Mouse (Mus musculus) R1 (cell line): ENCODE data around the gene Lrrc43.

Experiments
- DNase-seq: peaks from one replicate; pipeline ENCODE4 v3.0.0-alpha.2; 2018; ENCODE audit warnings: low read depth, low spot score

Gene Lrrc43

GRCm38 (mm10) chr5:123520666-123521065, 31.6 kb downstream of the Lrrc43 start:
- no peak for DNase-seq

- no peak for DNase-seq
These were observed 32.5 kb downstream of the Lrrc43 start for GRCm38 (mm10) chr5:123521621-123522020.

DNA sequence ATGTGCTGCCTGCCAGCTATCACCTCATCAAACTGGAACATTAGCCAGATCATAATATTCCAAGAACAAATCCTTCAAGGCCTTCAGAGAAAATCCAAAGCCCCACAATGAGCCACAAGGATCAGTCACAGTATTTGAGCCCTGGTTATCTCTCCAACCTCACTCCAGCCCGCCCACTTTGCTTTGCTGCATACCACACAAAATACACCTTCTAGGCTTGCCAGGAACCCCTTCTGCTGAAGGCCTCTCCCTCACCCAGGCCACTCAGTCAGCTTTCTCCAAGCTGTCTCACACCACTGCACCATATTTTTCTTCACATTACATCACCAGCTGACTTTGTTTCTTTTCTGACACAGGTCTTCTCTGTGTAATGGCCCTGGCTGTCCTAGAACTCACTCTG, 33.1 kb downstream of the Lrrc43 start:
- no peak for DNase-seq

DNA sequence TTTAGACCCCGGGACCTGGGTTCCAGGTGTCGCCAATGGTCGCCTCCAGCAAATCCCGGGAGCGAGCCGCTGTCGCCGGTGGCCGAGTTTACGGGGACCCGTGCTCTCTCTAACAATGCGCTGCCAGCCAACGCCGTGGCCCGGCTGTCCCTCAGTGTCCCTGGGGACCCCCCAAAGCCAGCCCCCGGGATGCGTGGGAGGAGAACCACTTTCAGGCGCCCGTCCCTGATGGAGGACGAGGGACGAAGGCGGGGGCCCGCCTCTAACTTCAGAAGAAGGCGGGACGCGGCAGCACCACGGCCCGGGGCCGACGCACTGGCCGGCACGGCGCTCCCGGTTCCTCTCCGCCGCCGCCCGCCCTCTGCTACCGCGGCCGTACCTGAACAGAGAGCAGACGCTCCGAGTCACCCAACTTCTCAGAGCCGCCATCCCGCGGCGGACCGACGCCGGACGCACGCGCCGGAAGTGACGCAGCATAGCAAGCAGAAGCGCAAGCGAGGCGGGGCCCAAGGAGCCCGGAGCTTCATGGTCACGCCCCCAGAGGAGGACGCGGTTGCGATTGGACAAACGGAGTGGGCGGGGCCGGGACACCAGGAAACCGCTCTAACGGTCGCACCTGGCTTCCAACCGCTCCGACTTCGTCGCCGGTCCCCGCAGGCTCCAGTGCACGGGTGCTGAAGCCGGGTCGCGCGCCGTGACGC, 34.7 kb downstream of the Lrrc43 start, which contains the start of gene Diablo:
TSS of gene Diablo (minus strand) at position 485 of the 701 bp plus-strand sequence.
- DNase-seq, result peak; percentile 99

DNA sequence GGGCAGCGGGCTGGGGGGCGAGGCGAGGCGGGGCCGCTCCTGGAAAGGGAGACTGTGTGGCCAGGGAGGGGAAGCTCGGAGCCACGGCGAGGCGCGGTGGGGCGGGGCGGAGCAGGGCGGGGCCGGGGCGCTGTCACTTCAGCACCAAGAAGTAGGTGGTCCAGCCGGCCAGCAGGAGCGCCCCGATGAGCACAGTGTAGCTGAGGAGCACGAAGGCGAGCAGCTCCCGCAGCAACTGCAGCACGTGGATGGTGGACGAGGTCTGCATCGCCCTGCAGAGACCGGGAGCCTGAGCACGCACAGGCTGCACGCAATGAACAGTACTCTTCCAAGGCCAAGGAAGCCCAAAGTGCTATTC, 35.3 kb downstream of the Lrrc43 start:
- no peak for DNase-seq

- DNase-seq, result peak; percentile 32
These were observed 36.2 kb downstream of the Lrrc43 start, which contains the start of gene Gm49027 for GRCm38 (mm10) chr5:123525281-123525680. Gene Gm49027 (minus strand): TSS chr5:123525488.

- no peak for DNase-seq
These were observed 36.9 kb downstream of the Lrrc43 start for GRCm38 (mm10) chr5:123525916-123526495.

GRCm38 (mm10) chr5:123528641-123529040, 39.5 kb downstream of the Lrrc43 start:
- no peak for DNase-seq

- no peak for DNase-seq
These were observed 41.0 kb downstream of the Lrrc43 start for GRCm38 (mm10) chr5:123530056-123530455.

DNA sequence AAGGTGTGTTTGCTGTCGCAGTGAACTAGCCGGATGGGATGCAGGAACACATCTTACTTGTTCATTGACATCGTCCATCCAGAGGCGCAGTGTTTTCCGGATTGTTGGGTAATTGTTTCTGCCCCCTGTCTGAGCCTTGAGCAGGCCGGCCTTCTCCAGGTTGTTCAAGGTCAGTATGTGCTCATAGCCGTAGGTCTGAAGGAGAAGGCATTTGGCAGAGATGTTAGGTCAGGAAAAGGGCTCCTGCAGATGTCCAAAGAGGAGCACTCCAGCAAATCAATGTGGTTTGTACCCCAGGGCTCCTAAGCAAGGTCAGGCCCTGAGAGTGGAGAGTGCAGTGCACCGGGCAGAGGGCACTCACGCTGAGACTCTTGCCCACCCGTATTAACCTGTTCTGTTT, 44.7 kb downstream of the Lrrc43 start:
- DNase-seq, result no peak

GRCm38 (mm10) chr5:123555693-123556092, 66.6 kb downstream of the Lrrc43 start:
- no peak for DNase-seq

GRCm38 (mm10) chr5:123556451-123556850, 67.3 kb downstream of the Lrrc43 start:
- no peak for DNase-seq
